Comparison of ENCODE assay signal across 8 mouse cellular contexts in the genomic region with DNA sequence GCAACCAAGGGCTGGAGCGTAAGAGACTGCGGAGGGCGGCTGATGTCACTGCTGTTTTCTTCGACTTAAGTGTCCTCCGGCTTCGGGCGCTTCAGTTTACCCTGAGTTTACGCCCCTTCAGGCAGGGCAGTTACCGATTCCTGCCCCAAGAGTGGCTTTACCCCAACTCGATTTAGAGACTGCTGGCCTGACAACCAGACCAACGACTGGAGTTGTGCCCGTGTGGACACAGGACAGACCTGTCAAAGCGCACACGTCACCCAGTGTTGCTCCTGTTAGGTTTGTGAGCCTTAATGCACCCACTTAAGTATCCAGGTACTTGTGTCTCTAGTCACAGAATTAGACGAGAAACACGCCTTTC. TPM values are rescaled to one million over a fixed set of nuclear protein-coding genes. Genes with fewer than 3 reads are reported as not detected.
DNase-seq lines count a peak whose midpoint lies in the region; ATAC-seq and TF ChIP-seq lines count a peak whose summit lies in the region.

No protein-coding gene starts in this region.

- 19% methylated on average over 16 of the region's 16 CpGs for WGBS in lung, embryonic 14.5 days
- 26% methylated on average over 16 of the region's 16 CpGs for WGBS in limb, embryonic 12.5 days
- WGBS in olfactory bulb, adult 2 months = 19% methylated on average over 16 of the region's 16 CpGs

- peak overlapping the region; percentile 65 for H3K4me3 ChIP-seq in lung, embryonic 14.5 days (ENCODE audit: low read depth, low read length)
- peak overlapping the region; percentile 92 for H3K4me3 ChIP-seq in embryonic fibroblast, embryonic 13.5 days (ENCODE audit: insufficient read depth, low read length)
- H3K4me3 ChIP-seq in limb, embryonic 12.5 days (replicated peaks) = peak overlapping the region; percentile 51
- H3K4me3 ChIP-seq in olfactory bulb, adult 2 months (ENCODE audit: insufficient read depth, low read depth, low read length) = peak overlapping the region; percentile 75

- TF ChIP-seq CTCF in lung, embryonic 14.5 days (IDR thresholded peaks at IDR 0.05; ENCODE audit: low read depth) = peak; percentile 21; the same call in 1 of the 2 replicates
- TF ChIP-seq CTCF in embryonic fibroblast, embryonic 13.5 days (IDR thresholded peaks at IDR 0.05; ENCODE audit: borderline replicate concordance, insufficient read depth, low read length) = no peak
- no peak for TF ChIP-seq CTCF in olfactory bulb, adult 2 months (IDR thresholded peaks at IDR 0.05; ENCODE audit: insufficient read depth, low read depth, low read length)

- H3K27ac ChIP-seq in lung, embryonic 14.5 days (ENCODE audit: low read depth) = peak overlapping the region; percentile 73
- no peak overlapping the region for H3K27ac ChIP-seq in embryonic fibroblast, embryonic 13.5 days (ENCODE audit: insufficient read depth, low read length)
- peak overlapping the region; percentile 62; the same call in 1 of the 2 replicates for H3K27ac ChIP-seq in limb, embryonic 12.5 days
- no peak overlapping the region for H3K27ac ChIP-seq in olfactory bulb, adult 2 months (ENCODE audit: insufficient read depth, low read depth, low read length)

- ATAC-seq in lung, embryonic 14.5 days (ENCODE audit: insufficient read depth) = peak; percentile 82
- ATAC-seq in limb, embryonic 12.5 days (ENCODE audit: insufficient number of reproducible peaks, insufficient read depth, low FRiP score, low TSS enrichment, low read depth) = peak; percentile 75

- H3K4me1 ChIP-seq in lung, embryonic 14.5 days (ENCODE audit: insufficient read depth) = no peaks in the 10 kb centered on the region
- H3K4me1 ChIP-seq in embryonic fibroblast, embryonic 13.5 days (ENCODE audit: control insufficient read depth, insufficient read depth, low read length) = no peaks in the 10 kb centered on the region; the same call in 1 of the 2 replicates
- H3K4me1 ChIP-seq in limb, embryonic 12.5 days (replicated peaks) = peaks cover 8% of the 10 kb centered on the region
- peaks cover 5% of the 10 kb centered on the region; the same call in 1 of the 2 replicates for H3K4me1 ChIP-seq in olfactory bulb, adult 2 months (ENCODE audit: control insufficient read depth, insufficient read depth, low read length)

- no peaks in the 10 kb centered on the region for H3K36me3 ChIP-seq in lung, embryonic 14.5 days (ENCODE audit: insufficient read depth)
- no peaks in the 10 kb centered on the region for H3K36me3 ChIP-seq in limb, embryonic 12.5 days

- H3K27me3 ChIP-seq in lung, embryonic 14.5 days (ENCODE audit: insufficient read depth, low read length) = no peaks in the 10 kb centered on the region
- no peaks in the 10 kb centered on the region for H3K27me3 ChIP-seq in limb, embryonic 12.5 days

- H3K9ac ChIP-seq in lung, embryonic 14.5 days = peak overlapping the region; percentile 74
- H3K9ac ChIP-seq in limb, embryonic 12.5 days (replicated peaks) = peak overlapping the region; percentile 65

- H3K9me3 ChIP-seq in lung, embryonic 14.5 days (ENCODE audit: low read depth, low read length) = no peaks in the 10 kb centered on the region
- H3K9me3 ChIP-seq in limb, embryonic 12.5 days = 0 out of 2 replicates have a peak, but pooled peaks cover 9% of the 10 kb centered on the region

- TF ChIP-seq POLR2A in embryonic fibroblast, embryonic 13.5 days (IDR thresholded peaks at IDR 0.05; ENCODE audit: low read depth, low read length) = no peak
- no peak for TF ChIP-seq POLR2A in olfactory bulb, adult 2 months (IDR thresholded peaks at IDR 0.05; ENCODE audit: insufficient read depth, low read depth, low read length)

- peak overlapping the region; percentile 77 for H3K4me2 ChIP-seq in lung, embryonic 14.5 days
- H3K4me2 ChIP-seq in limb, embryonic 12.5 days = peak overlapping the region; percentile 74

- no peak for DNase-seq in lung, embryonic 14.5 days
- DNase-seq in lung, postnatal 14 days = no peak
- DNase-seq in ovary, adult 18-20 months (ENCODE audit: low spot score) = no peak
- no peak for DNase-seq in adipocyte (ENCODE audit: low spot score)
- no peak for DNase-seq in left cerebral cortex, adult 9 months (ENCODE audit: low spot score in 2 of 2)

RNA-seq across cellular contexts. Expression of a gene that starts 0.3 kb away (rescaled TPM):
- polyA plus RNA-seq in lung, embryonic 14.5 days (2014; fragmentation: Nextera tagmentation; extraction: Ambion mirVana) = 37.8 and 39.7 TPM in 2 replicates
- polyA plus RNA-seq in embryonic fibroblast, embryonic 13.5 days (2011; ENCODE audit: insufficient read length, low read depth, missing spikeins) = 15.1 and 17.5 TPM in 2 replicates
- 34.9 and 36.7 TPM in 2 replicates for polyA plus RNA-seq in limb, embryonic 12.5 days (2016; fragmentation: Nextera tagmentation; extraction: Ambion mirVana)
- not detected in 2 replicates for polyA plus RNA-seq in olfactory bulb, adult 2 months (2012; ENCODE audit: insufficient read depth, insufficient read length, low replicate concordance, missing spikeins)

RNA-seq across cellular contexts. Expression of a gene that starts 49.4 kb away (rescaled TPM):
- not detected in 2 replicates for polyA plus RNA-seq in lung, embryonic 14.5 days (2014; fragmentation: Nextera tagmentation; extraction: Ambion mirVana)
- not detected in 2 replicates for polyA plus RNA-seq in embryonic fibroblast, embryonic 13.5 days (2011; ENCODE audit: insufficient read length, low read depth, missing spikeins)
- not detected in 2 replicates for polyA plus RNA-seq in limb, embryonic 12.5 days (2016; fragmentation: Nextera tagmentation; extraction: Ambion mirVana)
- not detected in 2 replicates for polyA plus RNA-seq in olfactory bulb, adult 2 months (2012; ENCODE audit: insufficient read depth, insufficient read length, low replicate concordance, missing spikeins)

Comparison
In these comparisons a context has a peak if more than half of its experiments do, and no peak if none do; other contexts are left out.
1. H3K27ac ChIP-seq: peak in lung, embryonic 14.5 days (single experiment) and limb, embryonic 12.5 days (single experiment); none in embryonic fibroblast, embryonic 13.5 days (single experiment) and olfactory bulb, adult 2 months (single experiment).
2. RNA of a gene that starts 0.3 kb away (polyA plus RNA-seq): 37.8 to 39.7 TPM in lung, embryonic 14.5 days, 34.9 to 36.7 TPM in limb, embryonic 12.5 days and 15.1 to 17.5 TPM in embryonic fibroblast, embryonic 13.5 days; not detected in olfactory bulb, adult 2 months; every median in the first group is over 10 times any median in the second.
3. Peak in every context shown above with its lines, with median percentiles within 50 percentile points of each other: H3K4me3 ChIP-seq.